Comparison of ENCODE assay signal across 8 mouse cellular contexts in genomic region chr13:107889588-107889984, GRCm38 (mm10).
DNase-seq lines count a peak whose midpoint lies in the region; ATAC-seq and TF ChIP-seq lines count a peak whose summit lies in the region.

No protein-coding gene starts in this region.

- H3K27ac ChIP-seq in heart, postnatal 0 days (ENCODE audit: low read depth): peak overlapping the region; percentile 94
- H3K27ac ChIP-seq in midbrain, embryonic 10.5 days (replicated peaks): peak overlapping the region; percentile 95

- no peak for DNase-seq in frontal cortex, postnatal 25 days (ENCODE audit: low spot score in 2 of 2)
- DNase-seq in right cerebral cortex, postnatal 14 days: peak; percentile 49
- no peak for DNase-seq in right cerebral cortex, adult 18-20 months
- no peak for DNase-seq in heart, postnatal 0 days (ENCODE audit: low spot score)
- no peak for DNase-seq in midbrain, embryonic 10.5 days (ENCODE audit: low spot score)
- no peak for DNase-seq in thymus, adult 18-20 months
- no peak for DNase-seq in left cerebral cortex, adult 8-10 months (ENCODE audit: low spot score in 2 of 2)

- H3K36me3 ChIP-seq in heart, postnatal 0 days (replicated peaks; ENCODE audit: control insufficient read depth, insufficient read depth, low read length): no peaks in the 10 kb centered on the region
- H3K36me3 ChIP-seq in midbrain, embryonic 10.5 days: no peaks in the 10 kb centered on the region

- H3K9ac ChIP-seq in heart, postnatal 0 days (replicated peaks; ENCODE audit: low read depth, low read length): peak overlapping the region; percentile 76

- H3K9me3 ChIP-seq in heart, postnatal 0 days (replicated peaks; ENCODE audit: control insufficient read depth, low read length): no peaks in the 10 kb centered on the region
- no peaks in the 10 kb centered on the region for H3K9me3 ChIP-seq in midbrain, embryonic 10.5 days (replicated peaks)

- no peak for TF ChIP-seq EP300 in heart, postnatal 0 days (IDR thresholded peaks at IDR 0.05; ENCODE audit: low read depth)

- H3K27me3 ChIP-seq in heart, postnatal 0 days (ENCODE audit: control insufficient read depth, insufficient read depth, low read length): peaks cover 21% of the 10 kb centered on the region
- peaks cover 25% of the 10 kb centered on the region for H3K27me3 ChIP-seq in midbrain, embryonic 10.5 days (ENCODE audit: low read depth, poor library complexity, severe bottlenecking)

- peak overlapping the region; percentile 85 for H3K4me2 ChIP-seq in heart, postnatal 0 days (ENCODE audit: low read depth, low read length)

- peak overlapping the region; percentile 75 for H3K4me3 ChIP-seq in heart, postnatal 0 days (ENCODE audit: low read depth, low read length)
- peak overlapping the region; percentile 91 for H3K4me3 ChIP-seq in midbrain, embryonic 10.5 days

- 0% methylated on average over 4 of the region's 66 CpGs for WGBS in heart, postnatal 0 days
- 10% methylated on average over 57 of the region's 66 CpGs for WGBS in midbrain, embryonic 10.5 days

- TF ChIP-seq CTCF in heart, postnatal 0 days (IDR thresholded peaks at IDR 0.05; ENCODE audit: low read depth): no peak

- ATAC-seq in frontal cortex, adult (ENCODE audit: low TSS enrichment): peak; percentile 14
- ATAC-seq in heart, postnatal 0 days (ENCODE audit: insufficient read depth, low read depth): peak; percentile 0; the same call in 1 of the 2 replicates

- peaks cover 9% of the 10 kb centered on the region; the same call in 1 of the 2 replicates for H3K4me1 ChIP-seq in heart, postnatal 0 days (ENCODE audit: control insufficient read depth, insufficient read depth)
- H3K4me1 ChIP-seq in midbrain, embryonic 10.5 days: peaks cover 42% of the 10 kb centered on the region
